Mouse (Mus musculus) CH12.LX (cell line): Measurements from ENCODE around the gene Shank3. TPM values are rescaled to one million over a fixed set of nuclear protein-coding genes. Genes with fewer than 3 reads are reported as not detected.
A peak's percentile ranks its signal among the peaks of the same experiment; 100 is the strongest.

Experiments
- DNase-seq: peaks from one replicate; pipeline ENCODE4 v3.0.0-alpha.2; 2013; ENCODE audit errors: extremely low read depth
- H3K27ac ChIP-seq: 2 replicates; pipeline ENCODE4 v1.5.1; 2012; ENCODE audit warnings: low read depth, mild to moderate bottlenecking, control low read depth, moderate library complexity; ENCODE audit not compliant: insufficient read depth
- H3K27me3 ChIP-seq: replicated peaks from 2 replicates; pipeline ENCODE3; 2012; ENCODE audit warnings: inconsistent platforms
- H3K36me3 ChIP-seq, 2 experiments: replicated peaks in 1 of 2; 2 replicates each; pipeline versions ENCODE3 to v1.6.1; 2012; ENCODE audit warnings: inconsistent platforms in 1 of 2, low read length in 1 of 2, mild to moderate bottlenecking in 1 of 2, mixed read lengths in 1 of 2, moderate library complexity in 1 of 2; ENCODE audit not compliant: control insufficient read depth in 1 of 2, insufficient read depth in 1 of 2
- H3K4me1 ChIP-seq, 2 experiments: 2 replicates each; pipeline ENCODE4 v1.6.1; 2012; ENCODE audit warnings: inconsistent platforms in 1 of 2, moderate library complexity in 1 of 2; ENCODE audit not compliant: insufficient read depth in 2 of 2, control insufficient read depth in 1 of 2
- H3K4me2 ChIP-seq: 2 replicates; pipeline ENCODE4 v1.6.1; 2012; ENCODE audit warnings: low read depth, mild to moderate bottlenecking, control low read depth; ENCODE audit not compliant: poor library complexity, insufficient read depth, severe bottlenecking
- H3K4me3 ChIP-seq, 3 experiments: fragments of 150-350 bp in 1 of 3; sonication (generic) in 1 of 3; replicated peaks in 1 of 3; 2 replicates each; pipeline versions ENCODE3 to v1.5.1; 2011 to 2012; ENCODE audit warnings: low read depth in 2 of 3, low read length in 2 of 3, mild to moderate bottlenecking in 2 of 3, moderate library complexity in 2 of 3, control low read depth in 1 of 3, improper control_type of control experiment in 1 of 3, inconsistent platforms in 1 of 3, mixed read lengths in 1 of 3; ENCODE audit not compliant: poor library complexity in 1 of 3
- H3K79me2 ChIP-seq: replicated peaks from 2 replicates; pipeline ENCODE4 v1.6.1; 2012; ENCODE audit warnings: mild to moderate bottlenecking, moderate library complexity; ENCODE audit not compliant: control insufficient read depth, poor library complexity, insufficient read depth, severe bottlenecking; ENCODE audit errors: extremely low read depth
- H3K9ac ChIP-seq: 2 replicates; pipeline ENCODE4 v1.6.1; 2012; ENCODE audit warnings: low read depth, mild to moderate bottlenecking, control low read depth, moderate library complexity; ENCODE audit not compliant: insufficient read depth
- H3K9me3 ChIP-seq: replicated peaks from 2 replicates; pipeline ENCODE3; 2012; ENCODE audit warnings: low read length, inconsistent platforms, mixed read lengths
- CHD1 ChIP-seq: IDR thresholded peaks from 2 replicates; pipeline ENCODE4 v1.6.1; 2012; ENCODE audit warnings: low read depth, low read length, improper control_type of control experiment, inconsistent platforms
- CTCF ChIP-seq, 2 experiments: IDR thresholded peaks in 1 of 2; conservative IDR thresholded peaks in 1 of 2; 2 replicates each; pipeline ENCODE4 v1.5.1; 2011 to 2012; ENCODE audit warnings: low read depth in 2 of 2, low read length in 2 of 2, improper control_type of control experiment in 1 of 2, inconsistent platforms in 1 of 2, mild to moderate bottlenecking in 1 of 2, moderate library complexity in 1 of 2
- HCFC1 ChIP-seq: IDR thresholded peaks from 2 replicates; pipeline ENCODE4 v1.6.1; 2012; ENCODE audit warnings: low read depth, mild to moderate bottlenecking, inconsistent platforms, low read length, improper control_type of control experiment
- KAT2A ChIP-seq: IDR thresholded peaks from 2 replicates; pipeline ENCODE4 v1.6.1; 2012; ENCODE audit warnings: low read length, improper control_type of control experiment, inconsistent platforms; ENCODE audit not compliant: insufficient replicate concordance
- MAFK ChIP-seq: IDR thresholded peaks from 2 replicates; pipeline ENCODE4 v1.6.1; 2011; ENCODE audit warnings: low read length, improper control_type of control experiment; ENCODE audit not compliant: insufficient replicate concordance
- MEF2A ChIP-seq: IDR thresholded peaks from 2 replicates; pipeline ENCODE4 v1.6.1; 2014; ENCODE audit warnings: low read depth, mild to moderate bottlenecking, inconsistent platforms, low read length, improper control_type of control experiment, borderline replicate concordance
- MYC ChIP-seq: IDR thresholded peaks from 2 replicates; pipeline ENCODE4 v1.6.1; 2011; ENCODE audit warnings: low read depth, mild to moderate bottlenecking, improper control_type of control experiment, low read length
- NRF1 ChIP-seq: IDR thresholded peaks from 2 replicates; pipeline ENCODE4 v1.6.1; 2014; ENCODE audit warnings: low read depth, mild to moderate bottlenecking, inconsistent platforms, low read length, improper control_type of control experiment, moderate library complexity
- PAX5 ChIP-seq: IDR thresholded peaks from 2 replicates; pipeline ENCODE4 v1.6.1; 2012; ENCODE audit warnings: low read length, inconsistent platforms, mixed read lengths
- RCOR1 ChIP-seq: conservative IDR thresholded peaks from 2 replicates; pipeline ENCODE4 v1.6.1; 2012; ENCODE audit warnings: low read depth, mild to moderate bottlenecking, inconsistent platforms, low read length, improper control_type of control experiment
- SIN3A ChIP-seq: IDR thresholded peaks from 2 replicates; pipeline ENCODE4 v1.6.1; 2012; ENCODE audit warnings: low read length, improper control_type of control experiment, inconsistent platforms
- TBP ChIP-seq: conservative IDR thresholded peaks from 2 replicates; pipeline ENCODE4 v1.6.1; 2011; ENCODE audit warnings: low read depth, low read length, improper control_type of control experiment
- TCF12 ChIP-seq: IDR thresholded peaks from 2 replicates; pipeline ENCODE4 v1.6.1; 2014; ENCODE audit warnings: low read depth, mild to moderate bottlenecking, inconsistent platforms, low read length, improper control_type of control experiment
- USF1 ChIP-seq: IDR thresholded peaks from 2 replicates; pipeline ENCODE4 v1.6.1; 2014; ENCODE audit warnings: low read depth, mild to moderate bottlenecking, inconsistent platforms, low read length, improper control_type of control experiment
- USF2 ChIP-seq: conservative IDR thresholded peaks from 2 replicates; pipeline ENCODE4 v1.6.1; 2011; ENCODE audit warnings: low read depth, low read length, improper control_type of control experiment
- ZC3H11A ChIP-seq: IDR thresholded peaks from 2 replicates; pipeline ENCODE4 v1.6.1; 2012; ENCODE audit warnings: low read depth, mild to moderate bottlenecking, inconsistent platforms, low read length, improper control_type of control experiment
- ZKSCAN1 ChIP-seq: IDR thresholded peaks from 2 replicates; pipeline ENCODE4 v1.6.1; 2012; ENCODE audit warnings: low read depth, inconsistent platforms, low read length, improper control_type of control experiment, borderline replicate concordance
- ZNF384 ChIP-seq: IDR thresholded peaks from 2 replicates; pipeline ENCODE4 v1.6.1; 2012; ENCODE audit warnings: low read depth, low read length, improper control_type of control experiment, inconsistent platforms
- dilution Hi-C: fragments of 300-500 bp; cut with MboI; formaldehyde crosslinking; loops from 2 replicates; pipeline ENCODE4 v1.14.3; 2020; ENCODE audit warnings: low sequenced_read_pairs; ENCODE audit not compliant: extremely low pct_unique_long_range_greater_than_20kb, extremely low pct_ligation_motif_present
- in situ Hi-C: fragments of 300-500 bp; cut with MboI; formaldehyde crosslinking; loops from 3 replicates; pipeline ENCODE4 v1.14.3; 2019; ENCODE audit warnings: low sequenced_read_pairs, low pct_ligation_motif_present, low pct_unique_long_range_greater_than_20kb, mixed read lengths
- polyA plus RNA-seq: library from polyadenylated mRNA; unstranded; fragments of >175 nt; gene quantifications from 2 replicates; pipeline ENCODE4 v1.2.1, GENCODE M21; 2012; ENCODE audit warnings: low read depth; ENCODE audit not compliant: insufficient read length
- total RNA-seq, 2 experiments: library from RNA; depleted of rRNA; stranded (reverse); fragments of 300-350 nt in 1 of 2; fragments of >200 nt in 1 of 2; gene quantifications; 2 replicates each; pipeline ENCODE4 v1.2.3; 2012 to 2014

The Shank3 gene
- total and polyA plus RNA-seq, 3 experiments, result not detected

GRCm38 (mm10) chr15:89452906-89453864, 46.2 kb upstream of the Shank3 start:
- dilution Hi-C loops, result no loop called here
- Histone ChIP-seq H3K79me2 (no peaks in the 10 kb centered on the region), H3K4me3 (no peak overlapping the region)

GRCm38 (mm10) chr15:89453865-89454478, 45.5 kb upstream of the Shank3 start, which contains the start of gene Mapk8ip2:
Mapk8ip2 (plus strand) TSS chr15:89453913.
- dilution Hi-C loops, result no loop called here
- Histone ChIP-seq H3K36me3 (no peaks in the 10 kb centered on the region), H3K27ac (no peak within 1 kb of the TSS), H3K9ac (no peak within 1 kb of the TSS), H3K27me3 (peaks cover 65% of the 10 kb centered on the region), H3K4me3 (no peak within 1 kb of the TSS), H3K4me2 (no peak within 1 kb of the TSS)
- no peak for DNase-seq
- in situ Hi-C loops, result no loop called here
- no peak for TF ChIP-seq CHD1
- TF ChIP-seq TBP, result no peak
- TF ChIP-seq USF2, result no peak
- TF ChIP-seq NRF1, result no peak
- no peak for TF ChIP-seq USF1
- no peak for TF ChIP-seq RCOR1
- TF ChIP-seq ZC3H11A, result no peak
- TF ChIP-seq TCF12, result no peak
- no peak for TF ChIP-seq HCFC1
- no peak for TF ChIP-seq SIN3A
- TF ChIP-seq MEF2A, result no peak
- TF ChIP-seq CTCF (conservative IDR thresholded peaks at IDR 0.05 in 1 of 2, IDR thresholded peaks at IDR 0.05 in 1 of 2; ENCODE audit: low read depth in 2 of 2, low read length in 2 of 2), result no peak
- TF ChIP-seq ZKSCAN1, result no peak
- TF ChIP-seq MAFK, result no peak
- TF ChIP-seq MYC, result no peak
- no peak for TF ChIP-seq ZNF384
- no peak for TF ChIP-seq KAT2A
- TF ChIP-seq, all 38 proteins: peak for 0
- Histone ChIP-seq H3K4me1 (peaks cover 1 to 3% of the 10 kb centered on the region in 2 experiments), H3K9me3 (peaks cover 7% of the 10 kb centered on the region), H3K79me2 (no peaks in the 10 kb centered on the region)

More at GRCm38 (mm10) chr15:89452906-89453864, 46.2 kb upstream of the Shank3 start:
- H3K27ac ChIP-seq, result no peak overlapping the region
- in situ Hi-C loops, result no loop called here
- DNase-seq, result no peak
- no peaks in the 10 kb centered on the region for H3K36me3 ChIP-seq
- no peak overlapping the region for H3K4me2 ChIP-seq
- TF ChIP-seq PAX5, result no peak
- 0 out of 2 replicates have a peak, but pooled peaks have one; percentile 24 for TF ChIP-seq SIN3A
- no peak overlapping the region for H3K9ac ChIP-seq
- no peaks in the 10 kb centered on the region for H3K4me1 ChIP-seq
- H3K9me3 ChIP-seq, result peaks cover 7% of the 10 kb centered on the region
- H3K27me3 ChIP-seq, result peaks cover 60% of the 10 kb centered on the region
